ENCODE assay signal across 24 mouse cellular contexts in the genomic region with DNA sequence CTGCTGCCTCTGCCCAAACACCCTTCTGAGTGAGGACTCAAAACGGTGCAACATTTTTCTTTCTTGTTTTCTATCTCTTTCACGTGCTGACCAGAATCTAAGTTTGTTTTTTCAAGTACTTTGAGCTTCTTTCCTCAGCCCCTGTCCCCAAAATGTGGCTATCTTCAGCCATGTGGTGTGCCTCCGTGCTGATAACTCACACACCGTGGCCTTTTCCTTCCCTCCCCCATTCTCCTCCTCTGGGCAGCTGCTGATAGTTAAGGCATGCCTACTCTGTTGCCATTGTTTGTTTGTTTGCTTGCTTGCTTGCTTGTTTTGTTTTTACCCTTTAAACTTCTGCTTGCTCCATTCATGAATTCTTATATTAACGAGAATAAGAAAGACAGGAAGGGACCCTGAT. TPM values are rescaled to one million over a fixed set of nuclear protein-coding genes. Genes with fewer than 3 reads are reported as not detected.
A peak's percentile ranks its signal among the peaks of the same experiment; 100 is the strongest.
DNase-seq lines count a peak whose midpoint lies in the region; ATAC-seq and TF ChIP-seq lines count a peak whose summit lies in the region.
"Had no signal": no experiment of that assay in that cellular context is flagged by ENCODE, and none has a peak within 500 bp of the region (broad histone marks: within the 10 kb centered on the region; RNA-seq: fewer than 3 reads in every experiment).

No protein-coding gene starts in this region.

- no peak overlapping the region for H3K9ac ChIP-seq in heart, embryonic 13.5 days
- H3K9ac ChIP-seq in liver, postnatal 0 days (replicated peaks): no peak overlapping the region
- no peak overlapping the region for H3K9ac ChIP-seq in forebrain, embryonic 11.5 days (ENCODE audit: low read length)
- H3K9ac ChIP-seq: forebrain, postnatal 0 days had no signal

- peak overlapping the region; percentile 46 for H3K4me2 ChIP-seq in heart, embryonic 13.5 days
- no peak overlapping the region for H3K4me2 ChIP-seq in liver, postnatal 0 days (ENCODE audit: low read depth, low read length)
- H3K4me2 ChIP-seq in forebrain, embryonic 11.5 days (ENCODE audit: low read depth, low read length, severe bottlenecking): no peak overlapping the region

- H3K4me3 ChIP-seq in heart, embryonic 13.5 days: 0 out of 2 replicates have a peak overlapping the region, but pooled peaks have one; percentile 7
- H3K4me3 ChIP-seq in liver, postnatal 0 days (ENCODE audit: low read depth, low read length): no peak overlapping the region
- no peak overlapping the region for H3K4me3 ChIP-seq in forebrain, embryonic 11.5 days (ENCODE audit: low read depth, low read length)
- H3K4me3 ChIP-seq: left cerebral cortex, adult 2 months; limb, embryonic 10.5 days; myocyte had no signal

- H3K36me3 ChIP-seq in heart, embryonic 13.5 days: no peaks in the 10 kb centered on the region
- H3K36me3 ChIP-seq in liver, postnatal 0 days (replicated peaks; ENCODE audit: insufficient read depth, low read length): no peaks in the 10 kb centered on the region
- H3K36me3 ChIP-seq in forebrain, embryonic 11.5 days (ENCODE audit: control insufficient read depth, insufficient read depth, low read length): no peaks in the 10 kb centered on the region
- H3K36me3 ChIP-seq: limb, embryonic 10.5 days had no signal

- ATAC-seq in heart, embryonic 13.5 days (ENCODE audit: extremely low read depth, insufficient number of reproducible peaks, low FRiP score, low TSS enrichment): peak; percentile 67; the same call in 1 of the 2 replicates
- 0 out of 2 replicates have a peak, but pooled peaks have one; percentile 54 for ATAC-seq in erythroid progenitor cell, adult 5-6 weeks (replicated peaks; ENCODE audit: low FRiP score, poor library complexity, severe bottlenecking)
- peak; percentile 66; the same call in 1 of the 2 replicates for ATAC-seq in liver, postnatal 0 days
- no peak for ATAC-seq in forebrain, embryonic 11.5 days (replicated peaks; ENCODE audit: low FRiP score)
- ATAC-seq: activated CD4-positive, CD25-positive, alpha-beta regulatory T cell, adult 4 months; forebrain, postnatal 0 days; Patski had no signal

- no peak for TF ChIP-seq CTCF in liver, postnatal 0 days (IDR thresholded peaks at IDR 0.05; ENCODE audit: low read depth)

- TF ChIP-seq EP300 in liver, postnatal 0 days (IDR thresholded peaks at IDR 0.05; ENCODE audit: low read depth): peak; percentile 67

- peaks cover 21% of the 10 kb centered on the region for H3K27me3 ChIP-seq in heart, embryonic 13.5 days (replicated peaks)
- 0 out of 2 replicates have a peak, but pooled peaks cover 5% of the 10 kb centered on the region for H3K27me3 ChIP-seq in liver, postnatal 0 days (ENCODE audit: insufficient read depth, low read length)
- peaks cover 4% of the 10 kb centered on the region; the same call in 1 of the 2 replicates for H3K27me3 ChIP-seq in forebrain, embryonic 11.5 days (ENCODE audit: control insufficient read depth, insufficient read depth, low read length)

- no peak overlapping the region for H3K27ac ChIP-seq in heart, embryonic 13.5 days (replicated peaks)
- H3K27ac ChIP-seq in liver, postnatal 0 days (ENCODE audit: low read depth): no peak overlapping the region
- no peak overlapping the region for H3K27ac ChIP-seq in forebrain, embryonic 11.5 days (ENCODE audit: low read depth, low read length)
- H3K27ac ChIP-seq: left cerebral cortex, adult 2 months; limb, embryonic 10.5 days had no signal

- H3K9me3 ChIP-seq in heart, embryonic 13.5 days: no peaks in the 10 kb centered on the region
- H3K9me3 ChIP-seq in liver, postnatal 0 days (ENCODE audit: low read length): no peaks in the 10 kb centered on the region
- H3K9me3 ChIP-seq in forebrain, embryonic 11.5 days (ENCODE audit: control insufficient read depth, low read length): no peaks in the 10 kb centered on the region
- H3K9me3 ChIP-seq: limb, embryonic 10.5 days had no signal

- H3K4me1 ChIP-seq in heart, embryonic 13.5 days: no peaks in the 10 kb centered on the region; the same call in 1 of the 2 replicates
- no peaks in the 10 kb centered on the region for H3K4me1 ChIP-seq in liver, postnatal 0 days (ENCODE audit: insufficient read depth)
- H3K4me1 ChIP-seq in forebrain, embryonic 11.5 days (replicated peaks; ENCODE audit: control insufficient read depth, insufficient read depth, low read length): no peaks in the 10 kb centered on the region

- DNase-seq in heart, adult 18-20 months: no peak
- DNase-seq in c-Kit-positive CD71-positive TER-119-positive erythroid progenitor cells, embryonic 14.5 days (ENCODE audit: low spot score): peak; percentile 44
- no peak for DNase-seq in liver, postnatal 0 days
- DNase-seq in forebrain, embryonic 11.5 days (ENCODE audit: low spot score): no peak
- no peak for DNase-seq in cerebellum, adult 11 months
- DNase-seq: adrenal gland, postnatal 14 days; cerebellum, adult 9-11 months; forebrain, postnatal 0 days; lung, adult 2 months; lung, postnatal 4 days; midbrain, embryonic 14.5 days; thymus, postnatal 4 days had no signal

- 7% methylated on average over 5 of the region's 5 CpGs for WGBS in heart, embryonic 13.5 days
- 15% methylated on average over 5 of the region's 5 CpGs for WGBS in liver, postnatal 0 days (ENCODE audit: insufficient replicate concordance)
- 53% methylated on average over 5 of the region's 5 CpGs for WGBS in forebrain, embryonic 11.5 days

RNA-seq across cellular contexts. Expression of gene Foxi2, which starts 12.2 kb away (rescaled TPM):
- not detected in 2 replicates for polyA plus RNA-seq in heart, embryonic 13.5 days (2015; fragmentation: Nextera tagmentation; extraction: Ambion mirVana)
- total RNA-seq in heart, adult 18-20 months (2021): not detected
- total RNA-seq in erythroid progenitor cell, adult 5-6 weeks (2015; ENCODE audit: low replicate concordance): not detected in 2 replicates
- not detected in 2 replicates for total RNA-seq in erythroid progenitor cell, adult 5-6 weeks (2017; ENCODE audit: low replicate concordance)
- not detected in 2 replicates for polyA plus RNA-seq in liver, postnatal 0 days (2015; fragmentation: Nextera tagmentation; extraction: Ambion mirVana)
- 0.91 and 1.1 TPM in 2 replicates for polyA plus RNA-seq in forebrain, embryonic 11.5 days (2014; fragmentation: Nextera tagmentation; extraction: Ambion mirVana)
- total RNA-seq: adrenal gland, postnatal 14 days; forebrain, postnatal 0 days; gastrocnemius, adult 18-20 months; layer of hippocampus, adult 8-10 months; left cerebral cortex, adult 2 months; neutrophil, adult 5-6 weeks had no signal
- polyA plus RNA-seq: activated CD4-positive, CD25-positive, alpha-beta regulatory T cell, adult 4 months; gonadal fat pad, adult 2 months; kidney, embryonic 14.5 days; lung, adult 2 months; myocyte; Patski had no signal
